Mouse (Mus musculus) forebrain, embryonic 10.5 days (tissue): Measurements from ENCODE around the gene Vegfb. TPM values are rescaled to one million over a fixed set of nuclear protein-coding genes. Genes with fewer than 3 reads are reported as not detected.

ENCODE experiments used
- DNase-seq: peaks from one replicate; pipeline ENCODE4 v3.0.0-alpha.2; 2017; ENCODE audit warnings: low spot score; ENCODE audit errors: extremely low spot score
- H3K27ac ChIP-seq: fragments of 300-500 bp; sonication (generic); 2 replicates; pipeline ENCODE4 v1.5.1; 2016; ENCODE audit warnings: mild to moderate bottlenecking
- H3K27me3 ChIP-seq: fragments of 300-500 bp; sonication (generic); 2 replicates; pipeline ENCODE4 v1.6.1; 2016; ENCODE audit warnings: mild to moderate bottlenecking; ENCODE audit not compliant: poor library complexity, severe bottlenecking
- H3K36me3 ChIP-seq: fragments of 300-500 bp; sonication (generic); replicated peaks from 2 replicates; pipeline ENCODE4 v1.6.1; 2016; ENCODE audit warnings: mild to moderate bottlenecking, moderate library complexity
- H3K4me1 ChIP-seq: fragments of 300-500 bp; sonication (generic); 2 replicates; pipeline ENCODE4 v1.6.1; 2016
- H3K4me3 ChIP-seq: fragments of 300-500 bp; sonication (generic); 2 replicates; pipeline ENCODE4 v1.5.1; 2016; ENCODE audit warnings: mild to moderate bottlenecking, moderate library complexity
- H3K9me3 ChIP-seq: fragments of 300-500 bp; sonication (generic); 2 replicates; pipeline ENCODE4 v1.6.1; 2016; ENCODE audit warnings: mild to moderate bottlenecking, moderate library complexity
- WGBS: fragments of 180-500 bp; shearing (Covaris S2); methylation state at CpG from one replicate; pipeline ENCODE4 v1.1.7; 2016; 5-methylcytosine and 5-hydroxymethylcytosine counted together
- polyA plus RNA-seq: library from polyadenylated mRNA; unstranded; fragments of >200 nt; fragmentation: Nextera tagmentation; extraction: Ambion mirVana; gene quantifications from 2 replicates; pipeline ENCODE4 v1.2.1, GENCODE M21; 2016

Vegfb gene
- polyA plus RNA-seq, 1 experiment from 2014 or later = 31.0 TPM

- Histone ChIP-seq H3K27me3 (peaks cover 20% of the 10 kb centered on the region), H3K27ac (peak within 1 kb of the TSS; percentile 95), H3K4me3 (peak within 1 kb of the TSS; percentile 86), H3K36me3 (peaks cover 30% of the 10 kb centered on the region), H3K9me3 (no peaks in the 10 kb centered on the region), H3K4me1 (peaks cover 80% of the 10 kb centered on the region)
- DNase-seq = peak; percentile 64
- under 1% methylated on average over 16 of the region's 16 CpGs for WGBS
Measured at GRCm38 (mm10) chr19:6975537-6976521, 11.6 kb downstream of the Vegfb start, which contains the start of gene Plcb3. Plcb3 (minus strand) TSS chr19:6976470.

- peak; percentile 89 for DNase-seq
- Histone ChIP-seq H3K27ac (peak within 1 kb of the TSS; percentile 95), H3K9me3 (no peaks in the 10 kb centered on the region), H3K36me3 (peaks cover 30% of the 10 kb centered on the region), H3K4me3 (peak within 1 kb of the TSS; percentile 86), H3K4me1 (peaks cover 81% of the 10 kb centered on the region), H3K27me3 (peaks cover 33% of the 10 kb centered on the region)
- under 1% methylated on average over 81 of the region's 84 CpGs for WGBS
Measured at GRCm38 (mm10) chr19:6974211-6975205, 12.9 kb downstream of the Vegfb start, which contains the start of gene Ppp1r14b. Ppp1r14b (plus strand) TSS chr19:6974968.

GRCm38 (mm10) chr19:6973581-6974190 lies 13.8 kb downstream of the Vegfb start:
- no peak for DNase-seq
- Histone ChIP-seq H3K27ac (peak overlapping the region; percentile 95), H3K36me3 (peaks cover 29% of the 10 kb centered on the region), H3K4me3 (peak overlapping the region; percentile 86), H3K27me3 (peaks cover 40% of the 10 kb centered on the region), H3K9me3 (no peaks in the 10 kb centered on the region), H3K4me1 (peaks cover 81% of the 10 kb centered on the region)
- WGBS = 39% methylated on average over 12 of the region's 12 CpGs

GRCm38 (mm10) chr19:6972247-6972917 lies 15.1 kb downstream of the Vegfb start:
- peaks cover 80% of the 10 kb centered on the region for H3K4me1 ChIP-seq
- peaks cover 53% of the 10 kb centered on the region for H3K27me3 ChIP-seq
- no peak overlapping the region for H3K27ac ChIP-seq
- no peaks in the 10 kb centered on the region for H3K9me3 ChIP-seq
- WGBS = 80% methylated on average over 13 of the region's 13 CpGs
- peaks cover 16% of the 10 kb centered on the region for H3K36me3 ChIP-seq
- no peak overlapping the region for H3K4me3 ChIP-seq
- no peak for DNase-seq

- Histone ChIP-seq H3K27me3 (peaks cover 56% of the 10 kb centered on the region), H3K4me1 (peaks cover 73% of the 10 kb centered on the region), H3K27ac (0 out of 2 replicates have a peak overlapping the region, but pooled peaks have one; percentile 48), H3K36me3 (peaks cover 10% of the 10 kb centered on the region), H3K4me3 (no peak overlapping the region), H3K9me3 (no peaks in the 10 kb centered on the region)
- WGBS = 42% methylated on average over 6 of the region's 6 CpGs
- DNase-seq = no peak
Measured at GRCm38 (mm10) chr19:6971644-6972043, 15.8 kb downstream of the Vegfb start.

- Histone ChIP-seq H3K27ac (peak overlapping the region; percentile 81), H3K9me3 (no peaks in the 10 kb centered on the region), H3K36me3 (peaks cover 12% of the 10 kb centered on the region), H3K4me3 (peak overlapping the region; percentile 65), H3K4me1 (peaks cover 63% of the 10 kb centered on the region), H3K27me3 (peaks cover 56% of the 10 kb centered on the region)
- 19% methylated on average over 11 of the region's 11 CpGs for WGBS
- DNase-seq = no peak
Measured at GRCm38 (mm10) chr19:6970460-6971085, 16.9 kb downstream of the Vegfb start.

GRCm38 (mm10) chr19:6969665-6970381 lies 17.6 kb downstream of the Vegfb start:
- DNase-seq = peak; percentile 52
- WGBS = 1% methylated on average over 54 of the region's 55 CpGs
- H3K9me3 ChIP-seq = no peaks in the 10 kb centered on the region
- peaks cover 56% of the 10 kb centered on the region for H3K27me3 ChIP-seq
- H3K4me1 ChIP-seq = peaks cover 63% of the 10 kb centered on the region
- peak overlapping the region; percentile 81 for H3K27ac ChIP-seq
- H3K36me3 ChIP-seq = peaks cover 19% of the 10 kb centered on the region
- H3K4me3 ChIP-seq = peak overlapping the region; percentile 65

GRCm38 (mm10) chr19:6969291-6969664 lies 18.2 kb downstream of the Vegfb start:
- peak overlapping the region; percentile 65 for H3K4me3 ChIP-seq
- 0% methylated on average over 20 of the region's 20 CpGs for WGBS
- H3K36me3 ChIP-seq = peaks cover 25% of the 10 kb centered on the region
- no peak for DNase-seq
- H3K9me3 ChIP-seq = no peaks in the 10 kb centered on the region
- peaks cover 63% of the 10 kb centered on the region for H3K4me1 ChIP-seq
- H3K27ac ChIP-seq = peak overlapping the region; percentile 81
- H3K27me3 ChIP-seq = peaks cover 56% of the 10 kb centered on the region

- H3K27ac ChIP-seq = peak overlapping the region; percentile 81; the same call in 1 of the 2 replicates
- DNase-seq = no peak
- H3K36me3 ChIP-seq = peaks cover 31% of the 10 kb centered on the region
- H3K4me1 ChIP-seq = peaks cover 57% of the 10 kb centered on the region
- peaks cover 56% of the 10 kb centered on the region for H3K27me3 ChIP-seq
- 14% methylated on average over 15 of the region's 15 CpGs for WGBS
- no peaks in the 10 kb centered on the region for H3K9me3 ChIP-seq
- H3K4me3 ChIP-seq = peak overlapping the region; percentile 65
Measured at GRCm38 (mm10) chr19:6968491-6969271, 18.8 kb downstream of the Vegfb start.

- Histone ChIP-seq H3K4me1 (peaks cover 20% of the 10 kb centered on the region), H3K27ac (no peak overlapping the region), H3K9me3 (no peaks in the 10 kb centered on the region), H3K36me3 (peaks cover 67% of the 10 kb centered on the region), H3K4me3 (no peak overlapping the region), H3K27me3 (no peaks in the 10 kb centered on the region)
- 89% methylated on average over 10 of the region's 10 CpGs for WGBS
- DNase-seq = no peak
Measured at GRCm38 (mm10) chr19:6956461-6956860, 31.0 kb downstream of the Vegfb start.
